Mouse (Mus musculus): ENCODE data around the gene Tgfb3. TPM values are rescaled to one million over a fixed set of nuclear protein-coding genes. Genes with fewer than 3 reads are reported as not detected.

Gene Tgfb3
- total RNA-seq, 2 experiments from 2014 or later, result 13.5 to 14.8 TPM

DNA sequence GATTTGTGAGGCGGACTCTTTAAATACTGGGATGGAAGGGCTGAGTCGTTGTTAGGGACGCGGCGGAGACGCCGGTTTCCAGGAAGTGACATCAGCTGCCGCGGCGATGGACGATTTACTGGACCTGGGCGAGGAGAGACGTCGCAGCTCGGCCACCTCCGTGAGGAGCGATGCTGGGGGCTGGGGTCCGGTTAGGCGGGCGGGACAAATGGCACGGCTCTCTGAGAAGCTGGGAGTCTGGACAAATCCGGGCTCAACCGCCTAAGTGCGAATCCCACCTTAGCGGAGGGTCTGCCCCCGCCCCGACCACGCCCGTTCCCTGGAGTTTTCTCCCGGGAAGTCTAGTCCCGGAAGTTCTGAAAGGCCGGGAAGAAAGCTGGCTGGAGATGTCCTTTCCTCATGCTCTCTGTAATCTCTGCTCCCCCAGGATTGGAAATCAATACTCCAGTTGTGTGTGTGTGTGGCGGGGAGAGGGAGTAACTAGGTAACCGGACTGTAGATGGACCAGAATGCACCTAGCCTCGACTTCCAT lies 3.7 kb upstream of the Tgfb3 start, which contains the start of gene Ift43:
TSS of gene Ift43 (plus strand) at position 61 of the 532 bp plus-strand sequence.
- DNase-seq (ENCODE audit: extremely low spot score in 1 of 2, low spot score in 1 of 2), result peak; percentile 64 to 71

GRCm38 (mm10) chr12:86079202-86079667 lies 394 bp upstream of the Tgfb3 start:
- peak; percentile 86 to 94 for DNase-seq (ENCODE audit: extremely low spot score in 1 of 2, low spot score in 1 of 2)

GRCm38 (mm10) chr12:86078176-86078552 lies 677 bp downstream of the Tgfb3 start:
- no peak for DNase-seq (ENCODE audit: extremely low spot score in 1 of 2, low spot score in 1 of 2)

- no peak for DNase-seq (ENCODE audit: extremely low spot score in 1 of 2, low spot score in 1 of 2)
Observed at GRCm38 (mm10) chr12:86077736-86078135, 1.1 kb downstream of the Tgfb3 start.

GRCm38 (mm10) chr12:86077322-86077721 lies 1.5 kb downstream of the Tgfb3 start:
- no peak for DNase-seq (ENCODE audit: extremely low spot score in 1 of 2, low spot score in 1 of 2)

DNA sequence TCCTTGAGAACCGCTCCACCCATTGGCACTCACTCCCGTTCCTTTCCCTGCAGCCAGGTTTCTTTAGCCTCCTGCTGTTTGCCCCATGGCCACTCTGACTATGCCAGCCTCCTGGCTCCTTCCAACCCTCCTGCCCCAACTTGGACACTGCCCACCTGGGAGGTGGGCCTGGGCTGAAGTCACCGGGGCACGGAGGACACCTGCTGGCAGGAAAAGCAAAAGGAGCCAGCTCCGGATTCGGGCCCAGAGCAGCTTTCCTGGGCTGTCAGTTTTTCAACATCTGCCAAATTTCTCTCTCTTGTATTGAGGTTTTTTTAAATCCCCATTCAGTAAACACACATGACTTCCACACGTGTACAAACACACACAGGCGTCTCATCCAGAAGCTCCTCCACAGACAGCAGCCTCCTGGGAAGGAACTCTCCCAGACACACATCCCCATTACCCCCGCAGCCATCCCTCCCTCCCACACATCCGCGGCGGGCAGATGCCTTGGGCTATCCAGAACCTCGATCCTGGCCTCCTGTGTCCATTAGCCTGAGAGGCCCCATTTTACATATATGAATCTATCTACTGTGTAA lies 2.4 kb downstream of the Tgfb3 start:
- DNase-seq (ENCODE audit: extremely low spot score in 1 of 2, low spot score in 1 of 2), result peak in 1 of 2 experiments; percentile 40

- DNase-seq (ENCODE audit: extremely low spot score in 1 of 2, low spot score in 1 of 2), result no peak
Observed at GRCm38 (mm10) chr12:86075358-86075757, 3.5 kb downstream of the Tgfb3 start.

DNA sequence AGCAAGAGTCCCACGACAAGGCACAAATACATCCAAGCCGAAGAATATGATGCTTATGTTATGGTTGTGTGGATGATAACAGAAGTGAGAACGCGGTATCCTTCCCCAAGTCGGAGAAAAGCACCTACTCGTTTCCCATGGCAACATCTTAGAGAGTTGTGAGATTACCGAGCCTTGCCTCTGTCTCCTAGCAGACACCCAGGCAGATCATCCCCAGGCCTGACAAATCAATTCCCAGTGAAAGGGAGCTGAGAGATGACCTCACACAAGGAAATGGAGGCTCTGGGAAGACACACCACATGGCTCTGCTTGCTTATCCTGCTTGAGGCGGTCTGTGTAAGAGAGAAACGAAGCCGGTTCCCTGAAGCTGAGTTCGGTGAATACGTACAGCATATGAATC lies 4.2 kb downstream of the Tgfb3 start:
- DNase-seq (ENCODE audit: extremely low spot score in 1 of 2, low spot score in 1 of 2), result no peak

GRCm38 (mm10) chr12:86071432-86071831 lies 7.4 kb downstream of the Tgfb3 start:
- no peak for DNase-seq (ENCODE audit: extremely low spot score in 1 of 2, low spot score in 1 of 2)

DNA sequence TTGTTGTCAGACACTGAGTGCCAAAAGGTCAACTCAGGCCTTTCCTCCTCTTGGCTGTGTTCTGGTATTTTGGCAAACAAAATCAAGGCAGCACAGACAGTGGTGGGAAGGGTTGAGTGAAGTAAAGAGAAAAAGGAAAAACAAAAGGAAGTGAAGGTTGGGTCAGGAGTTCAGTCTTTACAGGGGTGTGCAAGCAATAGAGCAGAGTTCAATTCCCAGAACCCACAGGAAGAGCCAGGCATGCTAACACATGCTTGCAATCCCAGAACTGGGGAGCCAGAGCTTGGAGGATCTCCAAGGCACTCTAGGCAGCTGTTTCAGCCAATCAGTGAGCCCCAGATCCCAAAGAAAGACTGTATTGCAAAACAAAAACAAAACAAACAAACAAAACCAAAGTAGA lies 14.0 kb downstream of the Tgfb3 start:
- DNase-seq (ENCODE audit: extremely low spot score in 1 of 2, low spot score in 1 of 2), result no peak

DNA sequence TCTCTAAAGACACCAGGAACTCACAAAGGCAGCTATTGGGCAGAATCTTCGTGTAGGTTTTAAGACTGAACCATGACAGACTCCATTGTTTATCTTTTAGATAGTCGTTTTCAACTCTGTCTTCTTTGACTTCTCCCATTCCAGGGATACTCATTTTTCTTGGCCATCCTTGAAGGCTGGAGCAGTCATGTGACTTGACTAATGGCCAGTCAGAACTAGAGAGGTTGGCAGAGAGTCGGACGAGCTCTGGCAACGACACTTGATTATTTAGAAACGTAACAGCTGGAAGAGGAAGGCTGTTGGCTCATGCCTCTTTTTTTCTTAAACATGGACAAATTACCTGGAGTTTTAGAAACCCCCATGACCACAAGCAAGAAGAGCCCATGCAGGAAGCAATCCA lies 19.5 kb downstream of the Tgfb3 start:
- DNase-seq (ENCODE audit: extremely low spot score in 1 of 2, low spot score in 1 of 2), result no peak

GRCm38 (mm10) chr12:86057516-86057915 lies 21.3 kb downstream of the Tgfb3 start:
- DNase-seq (ENCODE audit: extremely low spot score in 1 of 2, low spot score in 1 of 2), result no peak

DNA sequence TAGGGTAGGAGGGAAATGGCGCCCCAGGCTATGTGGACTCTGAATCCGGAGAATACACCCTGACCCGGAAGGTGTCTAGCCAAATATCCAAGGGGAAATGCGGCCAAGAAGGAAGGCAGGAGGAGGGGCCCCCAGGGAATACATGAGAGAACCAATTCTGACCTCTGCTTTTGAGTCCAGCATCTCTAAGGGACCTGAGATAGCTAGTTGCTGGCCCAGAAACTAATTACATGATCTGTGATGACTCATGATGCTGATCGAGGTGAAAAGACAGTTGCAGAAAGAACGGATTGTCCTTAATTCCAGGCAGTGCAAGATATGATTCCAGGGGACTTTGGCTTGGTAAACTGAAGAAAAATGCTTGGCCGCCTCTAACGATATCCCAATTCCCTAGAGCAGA lies 21.9 kb downstream of the Tgfb3 start:
- no peak for DNase-seq (ENCODE audit: extremely low spot score in 1 of 2, low spot score in 1 of 2)

DNA sequence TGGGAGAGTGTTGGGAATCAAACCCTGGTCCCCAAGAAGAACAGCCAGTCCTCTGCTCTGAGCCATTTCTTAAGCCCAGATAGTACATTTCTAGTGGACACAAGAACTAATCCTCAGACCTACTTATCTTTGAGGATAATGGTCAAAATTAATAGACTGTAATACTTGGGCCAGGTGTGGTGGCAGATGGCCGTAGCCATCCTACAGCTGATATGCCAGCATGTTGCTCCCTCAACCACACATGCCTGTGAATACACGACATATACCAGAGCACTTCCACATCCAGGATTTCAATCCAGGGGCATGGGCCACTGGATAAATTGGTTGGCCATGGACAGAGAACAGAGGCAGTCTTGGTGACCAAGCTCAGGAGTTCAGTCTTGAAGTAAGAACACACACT lies 23.5 kb downstream of the Tgfb3 start:
- no peak for DNase-seq (ENCODE audit: extremely low spot score in 1 of 2, low spot score in 1 of 2)

GRCm38 (mm10) chr12:86051477-86051876 lies 27.4 kb downstream of the Tgfb3 start:
- DNase-seq (ENCODE audit: extremely low spot score in 1 of 2, low spot score in 1 of 2), result no peak

GRCm38 (mm10) chr12:86049813-86050212 lies 29.0 kb downstream of the Tgfb3 start:
- DNase-seq (ENCODE audit: extremely low spot score in 1 of 2, low spot score in 1 of 2), result no peak

GRCm38 (mm10) chr12:86047376-86047775 lies 31.5 kb downstream of the Tgfb3 start:
- no peak for DNase-seq (ENCODE audit: extremely low spot score in 1 of 2, low spot score in 1 of 2)

GRCm38 (mm10) chr12:86046776-86047175 lies 32.1 kb downstream of the Tgfb3 start:
- no peak for DNase-seq (ENCODE audit: extremely low spot score in 1 of 2, low spot score in 1 of 2)

DNA sequence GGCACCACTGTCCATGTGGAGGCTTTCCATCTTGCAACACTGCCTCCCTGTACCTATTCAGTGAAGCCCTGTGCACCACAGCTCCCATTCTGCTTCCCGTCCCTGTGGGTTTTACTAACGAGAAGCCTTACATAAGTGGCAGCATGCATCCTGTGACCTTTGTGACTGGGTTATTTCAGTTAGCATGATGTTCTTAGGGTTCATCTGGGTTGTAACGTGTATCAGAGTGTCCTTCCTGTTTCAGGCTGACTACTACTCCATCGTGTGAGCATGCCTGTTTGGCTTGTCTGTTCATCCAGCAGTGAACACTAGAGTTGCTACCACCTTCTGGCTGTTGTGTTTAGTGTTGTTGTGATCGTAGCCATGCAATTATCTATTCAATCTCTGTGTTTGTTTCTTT lies 32.7 kb downstream of the Tgfb3 start:
- DNase-seq (ENCODE audit: extremely low spot score in 1 of 2, low spot score in 1 of 2), result no peak

- DNase-seq (ENCODE audit: extremely low spot score in 1 of 2, low spot score in 1 of 2), result no peak
Observed at GRCm38 (mm10) chr12:86039751-86040150, 39.1 kb downstream of the Tgfb3 start.

DNA sequence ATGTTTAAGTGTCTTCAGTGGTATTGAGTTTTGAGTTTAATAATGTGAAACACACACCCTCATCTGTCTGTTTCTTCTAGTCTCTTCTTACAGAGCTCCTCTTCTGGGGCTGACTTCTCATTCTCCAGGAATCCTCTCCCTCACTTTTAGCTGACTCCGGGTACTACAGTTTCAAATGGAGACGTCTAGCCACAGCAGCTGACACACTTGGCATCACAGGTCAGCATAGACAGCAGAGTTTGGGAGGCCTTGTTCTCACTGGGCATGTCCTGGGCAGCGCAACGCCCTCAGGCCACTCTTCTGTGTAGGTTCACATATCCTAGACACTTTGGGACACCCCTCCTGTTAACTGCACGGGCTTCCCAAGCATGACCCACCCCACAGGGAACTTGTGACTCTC lies 39.8 kb downstream of the Tgfb3 start:
- no peak for DNase-seq (ENCODE audit: extremely low spot score in 1 of 2, low spot score in 1 of 2)

GRCm38 (mm10) chr12:86037235-86037921 lies 41.5 kb downstream of the Tgfb3 start:
- no peak for DNase-seq (ENCODE audit: extremely low spot score in 1 of 2, low spot score in 1 of 2)

All from layer of hippocampus, postnatal 25 days (tissue).